Mouse (Mus musculus) forebrain, embryonic 14.5 days (tissue): ENCODE results near the gene 1110051M20Rik. TPM values are rescaled to one million over a fixed set of nuclear protein-coding genes. Genes with fewer than 3 reads are reported as not detected.
A peak's percentile ranks its signal among the peaks of the same experiment; 100 is the strongest.

Experiments
- ATAC-seq: fragments of 200-750 bp; cut with Nextera tagmentation; 2 replicates; pipeline ENCODE4 v1.8.0; 2017; ENCODE audit warnings: mild to moderate bottlenecking, moderate library complexity
- DNase-seq: peaks from one replicate; pipeline ENCODE4 v3.0.0-alpha.2; 2015; ENCODE audit warnings: low spot score
- H3K27ac ChIP-seq: fragments of 300-500 bp; sonication (generic); 2 replicates; pipeline ENCODE4 v1.5.1; 2014; ENCODE audit warnings: low read depth, mild to moderate bottlenecking, control low read depth, low read length, moderate library complexity
- H3K27me3 ChIP-seq: fragments of 300-500 bp; sonication (generic); replicated peaks from 2 replicates; pipeline ENCODE4 v1.6.1; 2014; ENCODE audit warnings: low read length, control low read depth, mixed read lengths; ENCODE audit not compliant: control insufficient read depth, insufficient read depth
- H3K36me3 ChIP-seq: fragments of 300-500 bp; sonication (generic); 2 replicates; pipeline ENCODE4 v1.6.1; 2014; ENCODE audit warnings: low read length, control low read depth; ENCODE audit not compliant: control insufficient read depth, insufficient read depth
- H3K4me1 ChIP-seq: fragments of 300-500 bp; sonication (generic); 2 replicates; pipeline ENCODE4 v1.6.1; 2014; ENCODE audit warnings: antibody characterized with exemption, low read length, control low read depth; ENCODE audit not compliant: control insufficient read depth, insufficient read depth
- H3K4me2 ChIP-seq: fragments of 300-500 bp; sonication (generic); 2 replicates; pipeline ENCODE4 v1.6.1; 2014; ENCODE audit warnings: mild to moderate bottlenecking, control low read depth, low read length
- H3K4me3 ChIP-seq: fragments of 300-500 bp; sonication (generic); 2 replicates; pipeline ENCODE4 v1.5.1; 2014; ENCODE audit warnings: low read depth, low read length, control low read depth
- H3K9ac ChIP-seq: fragments of 300-500 bp; sonication (generic); 2 replicates; pipeline ENCODE4 v1.6.1; 2014; ENCODE audit warnings: mild to moderate bottlenecking, low read length, control low read depth, moderate library complexity
- H3K9me3 ChIP-seq: fragments of 300-500 bp; sonication (generic); replicated peaks from 2 replicates; pipeline ENCODE4 v1.6.1; 2016; ENCODE audit warnings: low read length, control low read depth, mixed read lengths; ENCODE audit not compliant: control insufficient read depth
- WGBS: fragments of 180-500 bp; shearing (Covaris S2); extraction: QIAGEN DNeasy Blood & Tissue Kit; methylation state at CpG from one replicate; pipeline ENCODE4 v1.1.7; 2014; 5-methylcytosine and 5-hydroxymethylcytosine counted together
- polyA plus RNA-seq: library from polyadenylated mRNA; unstranded; fragments of >200 nt; fragmentation: Nextera tagmentation; extraction: Ambion mirVana; gene quantifications from 2 replicates; pipeline ENCODE4 v1.2.1, GENCODE M21; 2014

Gene 1110051M20Rik
- polyA plus RNA-seq, 1 experiment from 2014 or later, result 170 TPM

GRCm38 (mm10) chr2:91460771-91461170 lies 16.3 kb upstream of the 1110051M20Rik start:
- no peak overlapping the region for H3K4me3 ChIP-seq
- no peak overlapping the region for H3K27ac ChIP-seq
- H3K4me2 ChIP-seq, result no peak overlapping the region
- no peaks in the 10 kb centered on the region for H3K27me3 ChIP-seq
- no peaks in the 10 kb centered on the region for H3K36me3 ChIP-seq
- H3K9me3 ChIP-seq, result no peaks in the 10 kb centered on the region
- no peak overlapping the region for H3K9ac ChIP-seq
- ATAC-seq, result no peak
- no peak for DNase-seq
- WGBS, result 79% methylated on average over 7 of the region's 7 CpGs
- peaks cover 23% of the 10 kb centered on the region for H3K4me1 ChIP-seq

- no peak for DNase-seq
- H3K4me2 ChIP-seq, result no peak overlapping the region
- no peaks in the 10 kb centered on the region for H3K9me3 ChIP-seq
- no peaks in the 10 kb centered on the region for H3K27me3 ChIP-seq
- H3K4me1 ChIP-seq, result peaks cover 23% of the 10 kb centered on the region
- no peak overlapping the region for H3K27ac ChIP-seq
- H3K4me3 ChIP-seq, result no peak overlapping the region
- WGBS, result 96% methylated on average over 6 of the region's 6 CpGs
- H3K36me3 ChIP-seq, result no peaks in the 10 kb centered on the region
- no peak for ATAC-seq
- H3K9ac ChIP-seq, result no peak overlapping the region
Observed at GRCm38 (mm10) chr2:91460076-91460475, 15.6 kb upstream of the 1110051M20Rik start.

GRCm38 (mm10) chr2:91458673-91459391 lies 14.3 kb upstream of the 1110051M20Rik start:
- Histone ChIP-seq H3K4me1 (peaks cover 23% of the 10 kb centered on the region), H3K9ac (peak overlapping the region; percentile 85), H3K27me3 (no peaks in the 10 kb centered on the region), H3K36me3 (no peaks in the 10 kb centered on the region), H3K27ac (peak overlapping the region; percentile 83), H3K9me3 (no peaks in the 10 kb centered on the region), H3K4me2 (peak overlapping the region; percentile 90), H3K4me3 (peak overlapping the region; percentile 61)
- peak; percentile 35 for ATAC-seq
- DNase-seq, result peak; percentile 74
- WGBS, result under 1% methylated on average over 32 of the region's 32 CpGs

GRCm38 (mm10) chr2:91458252-91458672 lies 13.8 kb upstream of the 1110051M20Rik start:
- under 1% methylated on average over 21 of the region's 21 CpGs for WGBS
- H3K36me3 ChIP-seq, result no peaks in the 10 kb centered on the region
- peaks cover 22% of the 10 kb centered on the region for H3K4me1 ChIP-seq
- H3K4me2 ChIP-seq, result peak overlapping the region; percentile 90
- H3K4me3 ChIP-seq, result peak overlapping the region; percentile 61
- peak overlapping the region; percentile 83 for H3K27ac ChIP-seq
- H3K9me3 ChIP-seq, result no peaks in the 10 kb centered on the region
- H3K27me3 ChIP-seq, result no peaks in the 10 kb centered on the region
- H3K9ac ChIP-seq, result peak overlapping the region; percentile 85
- peak; percentile 68 for DNase-seq
- ATAC-seq, result peak; percentile 55

GRCm38 (mm10) chr2:91457656-91458251 lies 13.2 kb upstream of the 1110051M20Rik start:
- peaks cover 17% of the 10 kb centered on the region for H3K4me1 ChIP-seq
- no peaks in the 10 kb centered on the region for H3K36me3 ChIP-seq
- H3K27ac ChIP-seq, result peak overlapping the region; percentile 83
- H3K27me3 ChIP-seq, result no peaks in the 10 kb centered on the region
- peak overlapping the region; percentile 90 for H3K4me2 ChIP-seq
- ATAC-seq (peak; percentile 54), DNase-seq (peak; percentile 51)
- peak overlapping the region; percentile 85 for H3K9ac ChIP-seq
- WGBS, result under 1% methylated on average over 44 of the region's 45 CpGs
- H3K9me3 ChIP-seq, result no peaks in the 10 kb centered on the region
- peak overlapping the region; percentile 61 for H3K4me3 ChIP-seq

- under 1% methylated on average over 32 of the region's 36 CpGs for WGBS
- Histone ChIP-seq H3K36me3 (no peaks in the 10 kb centered on the region), H3K27ac (peak within 1 kb of the TSS; percentile 83), H3K9ac (peak within 1 kb of the TSS; percentile 85), H3K27me3 (no peaks in the 10 kb centered on the region), H3K4me2 (peak within 1 kb of the TSS; percentile 90), H3K4me3 (peak within 1 kb of the TSS; percentile 61), H3K4me1 (peaks cover 12% of the 10 kb centered on the region; the same call in 1 of the 2 replicates), H3K9me3 (no peaks in the 10 kb centered on the region)
- DNase-seq, result peak; percentile 58
- peak; percentile 56 for ATAC-seq
Observed at GRCm38 (mm10) chr2:91457259-91457655, 12.8 kb upstream of the 1110051M20Rik start, which contains the start of gene Lrp4. Gene Lrp4, plus strand, starts transcription at chr2:91457511.

GRCm38 (mm10) chr2:91456491-91457100 lies 12.1 kb upstream of the 1110051M20Rik start:
- Histone ChIP-seq H3K4me1 (peaks cover 6% of the 10 kb centered on the region; the same call in 1 of the 2 replicates), H3K4me2 (peak overlapping the region; percentile 90), H3K36me3 (no peaks in the 10 kb centered on the region), H3K27ac (no peak overlapping the region; the same call in 1 of the 2 replicates), H3K9me3 (no peaks in the 10 kb centered on the region), H3K27me3 (no peaks in the 10 kb centered on the region), H3K9ac (no peak overlapping the region), H3K4me3 (peak overlapping the region; percentile 61)
- 37% methylated on average over 9 of the region's 9 CpGs for WGBS
- ATAC-seq (no peak), DNase-seq (no peak)

GRCm38 (mm10) chr2:91455826-91456225 lies 11.3 kb upstream of the 1110051M20Rik start:
- no peak overlapping the region for H3K4me3 ChIP-seq
- ATAC-seq, result no peak
- no peaks in the 10 kb centered on the region for H3K27me3 ChIP-seq
- 4% methylated on average over 4 of the region's 4 CpGs for WGBS
- peak; percentile 85 for DNase-seq
- no peak overlapping the region for H3K4me2 ChIP-seq
- H3K27ac ChIP-seq, result no peak overlapping the region
- H3K36me3 ChIP-seq, result no peaks in the 10 kb centered on the region
- H3K9ac ChIP-seq, result no peak overlapping the region
- H3K9me3 ChIP-seq, result no peaks in the 10 kb centered on the region
- peaks cover 5% of the 10 kb centered on the region; the same call in 1 of the 2 replicates for H3K4me1 ChIP-seq
